Mouse (Mus musculus) common myeloid progenitor, adult 5-6 weeks (primary cell): Measurements from ENCODE around the gene Cdca8. TPM values are rescaled to one million over a fixed set of nuclear protein-coding genes. Genes with fewer than 3 reads are reported as not detected.
"Not testable (repeated sequence)": the region's sequence is repeated elsewhere in the genome, so short reads cannot be mapped to it uniquely, and the experiment has no call there.

ENCODE experiments used
- ATAC-seq: replicated peaks from 2 replicates; pipeline ENCODE4 v1.8.0; 2016; ENCODE audit warnings: low read depth, mild to moderate bottlenecking, moderate TSS enrichment, inconsistent platforms; ENCODE audit not compliant: poor library complexity, severe bottlenecking
- total RNA-seq: library from RNA; stranded (forward); fragments of 200-1000, 187-1606 nt; gene quantifications from 2 replicates; pipeline ENCODE4 v1.2.3, GENCODE M21; 2017

Gene Cdca8
- 108 and 117 TPM in 2 replicates for total RNA-seq

GRCm38 (mm10) chr4:124939211-124939610 lies at the start of gene Cdca8:
Gene Cdca8, minus strand, starts transcription at chr4:124939311.
- not testable (repeated sequence) for ATAC-seq

GRCm38 (mm10) chr4:124988382-124988781 lies 49.3 kb upstream of the Cdca8 start:
- ATAC-seq: no peak

- ATAC-seq: no peak
These were observed 48.6 kb upstream of the Cdca8 start for GRCm38 (mm10) chr4:124987711-124988097.

GRCm38 (mm10) chr4:124986739-124987710 lies 47.9 kb upstream of the Cdca8 start:
- ATAC-seq: no peak

- ATAC-seq: no peak
These were observed 46.8 kb upstream of the Cdca8 start, which contains the start of gene Rspo1 for GRCm38 (mm10) chr4:124985671-124986602. Gene Rspo1, plus strand, starts transcription at chr4:124986430.

GRCm38 (mm10) chr4:124984871-124985670 lies 46.0 kb upstream of the Cdca8 start:
- ATAC-seq: no peak

GRCm38 (mm10) chr4:124983893-124984526 lies 44.9 kb upstream of the Cdca8 start:
- peak; percentile 73 for ATAC-seq

- no peak for ATAC-seq
These were observed 39.1 kb upstream of the Cdca8 start for GRCm38 (mm10) chr4:124978201-124978600.

- no peak for ATAC-seq
These were observed 34.2 kb upstream of the Cdca8 start for GRCm38 (mm10) chr4:124973296-124973695.

GRCm38 (mm10) chr4:124972316-124972715 lies 33.2 kb upstream of the Cdca8 start:
- ATAC-seq: no peak

- ATAC-seq: no peak
These were observed 32.0 kb upstream of the Cdca8 start for GRCm38 (mm10) chr4:124971094-124971493.

- ATAC-seq: no peak
These were observed 31.6 kb upstream of the Cdca8 start for GRCm38 (mm10) chr4:124970677-124971076.

GRCm38 (mm10) chr4:124970194-124970593 lies 31.1 kb upstream of the Cdca8 start:
- ATAC-seq: no peak

GRCm38 (mm10) chr4:124969219-124969848 lies 30.2 kb upstream of the Cdca8 start:
- peak; percentile 53 for ATAC-seq

GRCm38 (mm10) chr4:124968711-124969110 lies 29.6 kb upstream of the Cdca8 start:
- ATAC-seq: no peak

GRCm38 (mm10) chr4:124964912-124965599 lies 25.9 kb upstream of the Cdca8 start:
- no peak for ATAC-seq

GRCm38 (mm10) chr4:124962576-124962975 lies 23.5 kb upstream of the Cdca8 start:
- ATAC-seq: no peak

- peak; percentile 85 for ATAC-seq
These were observed 21.8 kb upstream of the Cdca8 start for GRCm38 (mm10) chr4:124960940-124961339.
